Mouse (Mus musculus): ENCODE measurements at regions not wholly inside any gene's neighbourhood (a gene's known extent, or its start where the extent isn't known, plus 50 kb on each side); places are given as distances from the start of the nearest gene placed in this dataset.

DNA sequence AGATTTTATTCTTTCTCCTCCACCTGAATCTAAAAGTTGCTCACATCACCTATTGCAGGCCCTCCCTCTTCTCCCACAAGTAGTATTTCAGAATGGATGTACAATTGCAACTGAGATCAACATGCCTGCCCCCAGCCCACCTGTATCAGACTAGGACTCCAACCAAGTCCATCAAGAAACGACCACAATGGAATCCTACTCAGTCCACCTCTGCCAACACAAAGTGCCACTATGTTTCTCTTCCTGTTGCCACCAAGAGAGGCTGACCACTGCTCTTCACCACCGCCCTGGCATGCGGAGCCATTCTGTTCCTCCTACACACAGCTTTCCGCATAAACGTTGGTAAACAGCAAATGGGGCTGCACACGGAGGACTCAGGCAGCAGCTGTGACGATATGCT lies 113.1 kb upstream of the Hnrnpa3 start:
- no peak overlapping the region for H3K4me3 ChIP-seq
- no peak for DNase-seq (ENCODE audit: extremely low spot score, low spot score)
- H3K4me1 ChIP-seq, result no peaks in the 10 kb centered on the region
- no peak overlapping the region for H3K27ac ChIP-seq
- no peaks in the 10 kb centered on the region for H3K9me3 ChIP-seq
- no peaks in the 10 kb centered on the region for H3K36me3 ChIP-seq (replicated peaks)
- WGBS, result 93% methylated on average over 7 of the region's 7 CpGs
- no peaks in the 10 kb centered on the region for H3K27me3 ChIP-seq (ENCODE audit: poor library complexity, severe bottlenecking)

DNA sequence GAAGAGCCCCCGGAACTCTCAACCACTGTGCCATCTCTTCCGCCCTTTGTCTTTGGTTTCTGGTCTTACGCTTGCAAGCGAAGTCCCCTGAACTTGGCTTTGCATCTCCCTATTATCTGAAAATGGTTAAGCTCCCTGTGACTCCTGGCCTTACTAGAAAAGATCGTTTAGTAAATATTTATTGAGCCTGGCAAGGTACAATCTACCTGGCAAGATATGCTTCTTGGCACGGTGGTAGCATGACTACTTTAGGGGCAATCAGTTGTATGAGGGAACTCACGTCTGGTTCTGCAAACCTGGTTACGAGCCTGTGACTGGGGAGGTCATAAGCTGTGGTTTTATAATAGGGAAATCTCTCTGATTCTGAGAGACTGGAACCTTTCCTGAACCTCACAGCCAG lies 103.4 kb upstream of the Hnrnpa3 start:
- DNase-seq (ENCODE audit: extremely low spot score, low spot score), result no peak
- 93% methylated on average over 8 of the region's 8 CpGs for WGBS
- no peaks in the 10 kb centered on the region for H3K9me3 ChIP-seq
- H3K27me3 ChIP-seq (ENCODE audit: poor library complexity, severe bottlenecking), result no peaks in the 10 kb centered on the region
- H3K27ac ChIP-seq, result no peak overlapping the region
- H3K4me3 ChIP-seq, result no peak overlapping the region
- H3K4me1 ChIP-seq, result no peaks in the 10 kb centered on the region
- no peaks in the 10 kb centered on the region for H3K36me3 ChIP-seq (replicated peaks)

DNA sequence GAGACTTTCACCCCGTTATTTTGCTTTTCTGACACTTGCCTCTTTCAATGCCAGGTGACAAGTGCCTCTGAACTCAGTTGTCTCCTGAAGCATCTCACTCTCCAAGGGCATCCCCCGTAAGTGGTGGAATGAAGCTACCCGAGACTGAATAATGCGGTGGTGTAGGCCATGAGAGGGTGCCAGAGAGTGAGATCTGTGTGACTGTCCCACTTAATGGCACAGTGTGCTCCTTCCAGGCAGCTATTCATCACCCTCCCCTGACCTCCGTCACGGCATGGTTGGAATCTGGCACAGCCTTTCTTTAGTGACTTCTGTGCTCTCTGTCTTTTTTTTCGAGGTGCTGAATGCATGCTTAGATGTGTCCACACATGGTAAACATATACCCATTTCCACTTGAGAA lies 102.3 kb upstream of the Hnrnpa3 start:
- Histone ChIP-seq H3K4me3 (no peak overlapping the region), H3K27me3 (ENCODE audit: poor library complexity, severe bottlenecking) (no peaks in the 10 kb centered on the region), H3K27ac (no peak overlapping the region), H3K36me3 (replicated peaks) (no peaks in the 10 kb centered on the region), H3K4me1 (no peaks in the 10 kb centered on the region), H3K9me3 (no peaks in the 10 kb centered on the region)
- 72% methylated on average over 7 of the region's 7 CpGs for WGBS
- no peak for DNase-seq (ENCODE audit: extremely low spot score, low spot score)

DNA sequence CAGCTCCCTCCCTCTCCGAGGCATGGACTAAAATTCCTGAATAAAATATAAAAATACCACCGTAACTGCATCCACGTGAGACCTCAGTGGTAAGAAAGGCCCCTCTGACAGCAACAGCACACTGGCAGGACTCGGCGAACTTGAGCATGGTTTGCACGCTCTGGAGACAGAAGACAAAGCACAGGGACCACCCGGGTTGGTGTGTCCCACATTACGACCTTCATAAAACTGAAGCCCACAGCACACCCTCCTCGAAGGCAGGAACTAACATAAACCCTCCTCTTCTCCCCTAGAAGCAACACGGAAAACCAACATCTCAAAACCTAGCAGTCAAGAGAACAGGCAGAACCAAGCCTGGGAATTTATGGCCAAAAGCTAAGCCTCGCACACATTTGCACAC lies 101.7 kb upstream of the Hnrnpa3 start:
- no peaks in the 10 kb centered on the region for H3K4me1 ChIP-seq
- H3K4me3 ChIP-seq, result no peak overlapping the region
- no peak for DNase-seq (ENCODE audit: extremely low spot score, low spot score)
- H3K27me3 ChIP-seq (ENCODE audit: poor library complexity, severe bottlenecking), result no peaks in the 10 kb centered on the region
- H3K27ac ChIP-seq, result no peak overlapping the region
- no peaks in the 10 kb centered on the region for H3K9me3 ChIP-seq
- 87% methylated on average over 11 of the region's 11 CpGs for WGBS
- H3K36me3 ChIP-seq (replicated peaks), result no peaks in the 10 kb centered on the region

DNA sequence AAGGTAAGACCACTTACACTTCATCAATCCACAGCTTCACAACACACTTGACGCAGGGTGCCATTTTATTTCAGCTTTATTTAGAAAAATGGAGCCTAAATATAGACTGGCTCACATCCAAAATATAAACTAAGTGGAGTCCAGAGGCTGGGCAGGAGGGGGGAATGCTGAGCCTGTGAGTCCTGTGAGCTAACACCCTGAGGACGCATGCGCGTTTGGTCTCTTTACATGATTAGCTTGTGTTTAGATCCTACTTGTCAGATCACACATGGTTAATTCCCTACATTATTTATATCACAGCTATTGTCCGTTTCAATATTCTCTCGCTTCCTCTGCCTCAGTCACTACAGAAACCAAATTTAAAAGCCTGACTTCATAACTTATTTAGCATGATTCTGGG lies 99.1 kb upstream of the Hnrnpa3 start:
- Histone ChIP-seq H3K36me3 (replicated peaks) (no peaks in the 10 kb centered on the region), H3K9me3 (no peaks in the 10 kb centered on the region), H3K4me3 (no peak overlapping the region), H3K27me3 (ENCODE audit: poor library complexity, severe bottlenecking) (no peaks in the 10 kb centered on the region), H3K4me1 (0 out of 2 replicates have a peak, but pooled peaks cover 3% of the 10 kb centered on the region), H3K27ac (no peak overlapping the region)
- no peak for DNase-seq (ENCODE audit: extremely low spot score, low spot score)
- WGBS, result 92% methylated on average over 6 of the region's 6 CpGs

DNA sequence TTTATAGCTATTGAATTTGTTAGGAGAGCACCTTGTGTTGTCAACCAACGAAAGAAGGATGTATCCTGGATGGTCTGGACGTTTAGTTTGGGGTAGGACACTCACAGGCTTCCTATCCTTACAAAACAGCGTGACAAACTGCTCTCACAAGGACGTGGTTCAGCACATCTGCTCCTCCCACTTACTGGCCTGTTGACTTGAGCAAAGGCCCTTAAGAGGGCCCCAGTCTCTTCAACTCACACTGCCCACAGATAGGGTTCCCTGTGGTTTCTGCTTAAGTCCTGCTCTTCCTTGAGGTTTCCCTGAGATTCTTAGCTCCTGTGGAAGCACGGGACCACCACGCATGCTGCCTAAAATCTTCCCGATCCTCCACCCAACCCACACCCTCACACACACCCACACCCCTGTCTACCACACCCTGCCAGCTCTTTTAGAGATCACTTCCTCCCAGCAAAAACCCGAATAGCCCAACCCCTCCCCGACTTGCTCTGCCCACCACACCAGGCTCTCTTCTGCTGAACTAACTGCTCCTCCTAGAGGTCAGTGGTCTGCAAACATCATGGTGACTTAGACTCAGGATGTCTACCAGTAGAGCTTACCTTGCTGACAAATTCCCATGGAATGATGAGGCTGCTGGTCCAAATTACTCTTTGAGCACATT lies 95.7 kb upstream of the Hnrnpa3 start:
- WGBS, result 70% methylated on average over 9 of the region's 9 CpGs
- Histone ChIP-seq H3K36me3 (replicated peaks) (no peaks in the 10 kb centered on the region), H3K9me3 (no peaks in the 10 kb centered on the region), H3K27me3 (ENCODE audit: poor library complexity, severe bottlenecking) (no peaks in the 10 kb centered on the region), H3K4me3 (no peak overlapping the region), H3K27ac (no peak overlapping the region), H3K4me1 (0 out of 2 replicates have a peak, but pooled peaks cover 4% of the 10 kb centered on the region)
- DNase-seq (ENCODE audit: extremely low spot score, low spot score), result no peak

DNA sequence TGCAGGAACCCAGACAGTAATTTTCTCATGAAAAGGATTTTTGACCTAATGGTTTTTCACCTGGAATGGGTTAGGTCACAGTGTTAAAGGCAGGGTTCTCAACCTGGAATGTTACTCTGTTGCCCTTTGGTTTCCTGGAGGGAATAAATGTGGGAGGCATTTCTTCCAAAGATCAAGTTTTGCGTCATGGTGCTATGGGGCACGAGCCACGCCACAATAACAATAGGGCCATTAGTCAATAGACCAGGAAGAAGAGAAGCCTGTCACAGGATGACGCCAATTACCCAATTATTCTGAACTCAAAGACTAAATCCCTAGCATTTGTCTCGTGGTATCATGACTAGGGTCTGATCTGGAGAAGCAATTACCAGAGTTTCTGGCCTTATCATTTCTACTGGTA lies 94.3 kb upstream of the Hnrnpa3 start:
- no peak for DNase-seq (ENCODE audit: extremely low spot score, low spot score)
- H3K4me1 ChIP-seq, result 0 out of 2 replicates have a peak, but pooled peaks cover 4% of the 10 kb centered on the region
- no peak overlapping the region for H3K4me3 ChIP-seq
- H3K27ac ChIP-seq, result no peak overlapping the region
- H3K27me3 ChIP-seq (ENCODE audit: poor library complexity, severe bottlenecking), result no peaks in the 10 kb centered on the region
- H3K36me3 ChIP-seq (replicated peaks), result no peaks in the 10 kb centered on the region
- no peaks in the 10 kb centered on the region for H3K9me3 ChIP-seq
- WGBS, result 51% methylated on average over 5 of the region's 5 CpGs

DNA sequence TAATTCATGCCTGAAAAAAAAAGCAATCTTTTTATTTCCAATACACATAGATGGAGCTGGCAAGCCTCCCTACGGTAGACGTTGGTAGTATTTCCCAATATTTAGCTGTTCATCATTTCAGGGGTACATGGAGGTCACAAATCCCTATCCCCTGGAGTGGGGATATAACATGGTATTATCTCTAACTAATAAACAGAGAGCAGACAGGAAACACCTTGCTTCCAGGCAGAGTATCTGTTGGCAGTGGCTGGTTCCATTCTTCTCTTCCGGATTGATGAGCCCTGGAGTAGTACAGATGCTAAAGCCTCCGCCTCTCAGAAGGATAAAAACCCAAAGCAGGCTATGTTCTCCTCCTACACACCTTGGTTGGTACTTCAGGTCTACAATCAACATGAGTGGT lies 91.9 kb upstream of the Hnrnpa3 start:
- Histone ChIP-seq H3K36me3 (replicated peaks) (no peaks in the 10 kb centered on the region), H3K9me3 (no peaks in the 10 kb centered on the region), H3K4me3 (no peak overlapping the region), H3K27ac (no peak overlapping the region), H3K27me3 (ENCODE audit: poor library complexity, severe bottlenecking) (no peaks in the 10 kb centered on the region), H3K4me1 (0 out of 2 replicates have a peak, but pooled peaks cover 4% of the 10 kb centered on the region)
- DNase-seq (ENCODE audit: extremely low spot score, low spot score), result no peak
- WGBS, result 91% methylated on average over 4 of the region's 4 CpGs

DNA sequence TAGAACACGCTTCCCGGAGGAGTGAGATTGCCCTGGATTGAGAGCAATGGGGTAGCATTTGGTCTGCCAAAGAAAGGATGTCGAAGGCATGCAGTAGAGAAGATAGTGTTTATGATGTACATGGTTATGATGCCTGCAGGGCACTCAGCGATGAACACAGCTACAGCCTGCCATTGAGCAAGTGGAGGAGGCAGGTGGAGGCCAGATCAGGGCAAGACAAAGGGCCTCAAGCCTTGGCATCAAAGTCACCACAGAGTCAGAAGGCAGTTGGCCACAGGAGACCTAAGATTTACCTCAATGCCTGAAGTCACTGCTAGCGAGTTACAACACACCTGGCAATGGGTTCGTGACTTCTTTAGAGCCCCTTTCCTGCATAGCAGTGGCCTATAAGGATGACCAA lies 89.3 kb upstream of the Hnrnpa3 start:
- 0 out of 2 replicates have a peak, but pooled peaks cover 3% of the 10 kb centered on the region for H3K4me1 ChIP-seq
- H3K9me3 ChIP-seq, result no peaks in the 10 kb centered on the region
- no peak overlapping the region for H3K4me3 ChIP-seq
- H3K27me3 ChIP-seq (ENCODE audit: poor library complexity, severe bottlenecking), result no peaks in the 10 kb centered on the region
- no peaks in the 10 kb centered on the region for H3K36me3 ChIP-seq (replicated peaks)
- WGBS, result 93% methylated on average over 6 of the region's 6 CpGs
- DNase-seq (ENCODE audit: extremely low spot score, low spot score), result no peak
- H3K27ac ChIP-seq, result no peak overlapping the region

DNA sequence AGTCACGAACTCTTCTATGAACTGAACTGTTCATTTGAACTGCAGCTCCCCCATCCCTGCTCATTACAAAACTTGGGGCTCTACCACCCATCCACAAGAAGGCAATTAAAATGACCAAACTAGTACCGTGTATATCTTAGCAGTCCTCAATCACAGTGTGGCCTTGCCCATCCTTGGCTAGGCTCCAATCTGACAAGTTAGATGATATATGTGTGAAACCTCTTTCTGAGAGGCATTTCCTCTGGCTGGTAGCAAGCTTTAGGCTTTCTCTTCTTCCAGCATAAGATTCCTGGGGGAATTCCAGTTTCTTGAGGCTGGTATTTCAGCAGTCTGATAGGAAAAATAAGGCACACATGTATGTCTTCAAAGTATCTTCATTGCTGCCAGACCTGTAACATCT lies 88.8 kb upstream of the Hnrnpa3 start:
- no peak overlapping the region for H3K27ac ChIP-seq
- WGBS, result 86% methylated on average over 2 of the region's 2 CpGs
- H3K27me3 ChIP-seq (ENCODE audit: poor library complexity, severe bottlenecking), result no peaks in the 10 kb centered on the region
- H3K4me3 ChIP-seq, result no peak overlapping the region
- H3K36me3 ChIP-seq (replicated peaks), result no peaks in the 10 kb centered on the region
- DNase-seq (ENCODE audit: extremely low spot score, low spot score), result no peak
- H3K9me3 ChIP-seq, result no peaks in the 10 kb centered on the region
- H3K4me1 ChIP-seq, result no peaks in the 10 kb centered on the region

DNA sequence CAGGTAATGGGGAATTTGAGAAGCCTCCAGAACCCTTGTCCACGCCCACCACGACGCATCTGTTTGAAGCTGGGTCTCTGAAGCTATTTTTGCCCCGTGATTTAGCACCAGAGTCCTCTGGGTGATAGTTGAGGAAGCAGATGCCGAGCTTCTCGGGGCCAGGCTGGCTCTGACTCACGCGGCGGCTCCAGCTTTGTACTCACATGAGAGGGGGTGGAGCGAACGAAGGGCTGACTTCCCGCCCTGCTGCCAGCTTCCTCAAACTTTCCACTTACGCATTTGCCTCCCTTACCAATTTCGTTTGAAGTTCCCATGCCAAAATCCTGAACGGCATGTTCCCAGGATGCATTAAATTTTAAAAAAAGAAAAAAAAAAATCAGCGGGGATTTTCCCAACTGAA lies 74.1 kb upstream of the Hnrnpa3 start:
- H3K4me3 ChIP-seq, result peak overlapping the region; percentile 47
- DNase-seq (ENCODE audit: extremely low spot score, low spot score), result peak; percentile 66
- WGBS, result 1% methylated on average over 16 of the region's 16 CpGs

DNA sequence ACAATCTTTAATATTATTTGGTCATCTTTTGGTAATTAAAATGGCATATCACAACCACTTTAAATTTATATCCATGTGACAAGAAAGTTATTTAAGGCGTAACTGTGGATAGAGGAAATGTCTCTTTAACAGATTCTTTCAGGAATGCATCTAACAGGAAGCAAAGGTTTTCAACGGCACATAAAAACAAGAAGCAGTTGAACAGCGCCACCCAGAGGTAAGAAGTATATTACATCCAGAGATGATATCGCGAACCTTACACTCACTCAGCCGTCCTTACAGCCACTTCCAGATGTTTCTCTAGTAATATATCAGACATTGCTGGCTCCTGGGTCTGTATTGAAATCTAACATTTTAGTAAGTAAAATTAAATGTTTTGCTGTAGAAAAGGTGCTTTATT lies 70.5 kb upstream of the Hnrnpa3 start:
- 2% methylated on average over 6 of the region's 6 CpGs for WGBS

More for the DNA sequence above, 74.1 kb upstream of the Hnrnpa3 start:
- Histone ChIP-seq H3K36me3 (replicated peaks) (no peaks in the 10 kb centered on the region), H3K4me1 (peaks cover 20% of the 10 kb centered on the region), H3K9me3 (no peaks in the 10 kb centered on the region), H3K27ac (peak overlapping the region; percentile 80), H3K27me3 (ENCODE audit: poor library complexity, severe bottlenecking) (peaks cover 27% of the 10 kb centered on the region)

DNA sequence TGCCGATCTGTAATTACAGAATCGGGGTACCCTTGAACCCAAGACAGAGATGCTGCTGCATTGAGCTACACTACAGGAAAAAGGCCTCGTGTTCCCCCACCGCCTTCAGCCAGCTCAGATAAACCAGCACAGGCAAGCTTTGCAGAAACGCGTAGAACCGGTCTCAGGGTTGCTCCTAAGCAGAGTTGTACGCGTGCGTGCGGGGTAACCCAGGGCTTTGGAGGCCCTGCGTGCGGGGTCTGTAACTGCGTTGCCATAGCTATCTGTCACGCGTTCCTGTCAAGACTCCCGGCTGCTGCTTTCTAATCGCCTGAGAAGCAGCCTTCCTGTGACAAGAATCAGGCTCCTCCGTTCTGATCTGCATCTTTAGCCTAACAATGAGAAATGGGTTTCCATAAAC lies 69.6 kb upstream of the Hnrnpa3 start:
- no peak overlapping the region for H3K27ac ChIP-seq

More for the DNA sequence above, 70.5 kb upstream of the Hnrnpa3 start:
- Histone ChIP-seq H3K36me3 (replicated peaks) (no peaks in the 10 kb centered on the region), H3K4me1 (peaks cover 39% of the 10 kb centered on the region), H3K27me3 (ENCODE audit: poor library complexity, severe bottlenecking) (peaks cover 50% of the 10 kb centered on the region), H3K4me3 (no peak overlapping the region), H3K9me3 (no peaks in the 10 kb centered on the region), H3K27ac (no peak overlapping the region)
- DNase-seq (ENCODE audit: extremely low spot score, low spot score), result peak; percentile 54

DNA sequence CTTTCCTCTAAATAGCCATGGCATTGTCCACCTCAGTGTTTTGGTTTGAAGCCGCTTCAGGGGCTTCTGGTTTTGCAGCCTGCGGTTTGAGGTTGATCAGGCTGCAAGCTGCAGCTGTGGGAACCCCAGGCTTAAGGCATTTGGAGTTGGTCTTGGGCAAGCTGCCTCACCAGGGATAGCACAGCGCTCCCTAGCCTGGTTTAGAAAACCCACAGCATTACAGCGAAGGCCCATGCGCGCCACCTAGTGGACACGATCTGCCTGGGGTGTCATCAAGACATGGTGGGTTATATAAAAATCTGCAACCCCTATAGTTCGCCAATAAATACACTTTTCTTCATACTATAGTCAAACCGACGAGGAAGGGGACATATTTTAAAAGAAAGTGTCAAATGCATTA lies 68.9 kb upstream of the Hnrnpa3 start:
- Histone ChIP-seq H3K4me3 (peak overlapping the region; percentile 42), H3K9me3 (no peaks in the 10 kb centered on the region), H3K36me3 (replicated peaks) (no peaks in the 10 kb centered on the region), H3K4me1 (peaks cover 33% of the 10 kb centered on the region), H3K27me3 (ENCODE audit: poor library complexity, severe bottlenecking) (peaks cover 54% of the 10 kb centered on the region), H3K27ac (no peak overlapping the region)
- peak; percentile 89 for DNase-seq (ENCODE audit: extremely low spot score, low spot score)
- 5% methylated on average over 10 of the region's 10 CpGs for whole genome bisulfite sequencing

More for the DNA sequence above, 69.6 kb upstream of the Hnrnpa3 start:
- DNase-seq (ENCODE audit: extremely low spot score, low spot score), result peak; percentile 40
- peaks cover 40% of the 10 kb centered on the region for H3K4me1 ChIP-seq
- no peaks in the 10 kb centered on the region for H3K9me3 ChIP-seq
- H3K4me3 ChIP-seq, result peak overlapping the region; percentile 42
- WGBS, result 4% methylated on average over 19 of the region's 19 CpGs
- no peaks in the 10 kb centered on the region for H3K36me3 ChIP-seq (replicated peaks)
- H3K27me3 ChIP-seq (ENCODE audit: poor library complexity, severe bottlenecking), result peaks cover 54% of the 10 kb centered on the region

Data from forebrain, embryonic 10.5 days (tissue).